Mouse (Mus musculus) c-Kit-positive CD71-negative TER-119-negative erythroid progenitor cells, embryonic 14.5 days (primary cell): ENCODE measurements at regions not wholly inside any gene's neighbourhood (a gene's known extent, or its start where the extent isn't known, plus 50 kb on each side); places are given as distances from the start of the nearest gene placed in this dataset.
"Not testable (repeated sequence)": the region's sequence is repeated elsewhere in the genome, so short reads cannot be mapped to it uniquely, and the experiment has no call there.

Experiments
- DNase-seq: peaks from one replicate; pipeline ENCODE4 v3.0.0-alpha.2; 2013; ENCODE audit warnings: low read depth

GRCm38 (mm10) chr4:131160135-131160534 lies 215.9 kb downstream of the Matn1 start:
- no peak for DNase-seq

- DNase-seq, result no peak
Measured at GRCm38 (mm10) chr4:131161501-131161900, 217.3 kb downstream of the Matn1 start.

- DNase-seq, result no peak
Measured at GRCm38 (mm10) chr4:131163782-131164315, 219.7 kb downstream of the Matn1 start.

- DNase-seq, result no peak
Measured at GRCm38 (mm10) chr4:131166574-131167270, 222.5 kb downstream of the Matn1 start.

GRCm38 (mm10) chr4:131167921-131168320 lies 223.7 kb downstream of the Matn1 start:
- no peak for DNase-seq

GRCm38 (mm10) chr4:131173783-131174460 lies 229.7 kb downstream of the Matn1 start:
- DNase-seq, result no peak

GRCm38 (mm10) chr4:131176701-131177100 lies 232.5 kb downstream of the Matn1 start:
- no peak for DNase-seq

- DNase-seq, result no peak
Measured at GRCm38 (mm10) chr4:131177889-131178288, 233.7 kb downstream of the Matn1 start.

GRCm38 (mm10) chr4:131178642-131179041 lies 234.5 kb downstream of the Matn1 start:
- not testable (repeated sequence) for DNase-seq

GRCm38 (mm10) chr4:131188066-131188465 lies 243.9 kb downstream of the Matn1 start:
- no peak for DNase-seq

GRCm38 (mm10) chr4:131191106-131191880 lies 247.1 kb downstream of the Matn1 start:
- no peak for DNase-seq

GRCm38 (mm10) chr4:131193900-131194419 lies 249.8 kb downstream of the Matn1 start:
- DNase-seq, result no peak

GRCm38 (mm10) chr4:131196147-131196546 lies 252.0 kb downstream of the Matn1 start:
- DNase-seq, result no peak

GRCm38 (mm10) chr4:131203721-131204120 lies 259.5 kb downstream of the Matn1 start:
- no peak for DNase-seq

GRCm38 (mm10) chr4:131204722-131205121 lies 260.5 kb downstream of the Matn1 start:
- DNase-seq, result no peak

- DNase-seq, result no peak
Measured at GRCm38 (mm10) chr4:131205127-131205526, 260.9 kb downstream of the Matn1 start.

- no peak for DNase-seq
Measured at GRCm38 (mm10) chr4:131205685-131206084, 261.5 kb downstream of the Matn1 start.

- DNase-seq, result no peak
Measured at GRCm38 (mm10) chr4:131206181-131206885, 262.1 kb downstream of the Matn1 start.

- no peak for DNase-seq
Measured at GRCm38 (mm10) chr4:131206886-131207200, 262.7 kb downstream of the Matn1 start.

- DNase-seq, result no peak
Measured at GRCm38 (mm10) chr4:131207249-131207648, 263.1 kb downstream of the Matn1 start.

GRCm38 (mm10) chr4:131208166-131208565 lies 264.0 kb downstream of the Matn1 start:
- no peak for DNase-seq

- no peak for DNase-seq
Measured at GRCm38 (mm10) chr4:131208637-131209036, 264.5 kb downstream of the Matn1 start.
